Mouse (Mus musculus) embryonic facial prominence, embryonic 14.5 days (tissue): ENCODE measurements around the gene Otud4. TPM values are rescaled to one million over a fixed set of nuclear protein-coding genes. Genes with fewer than 3 reads are reported as not detected.
A peak's percentile ranks its signal among the peaks of the same experiment; 100 is the strongest.
"Not testable (repeated sequence)": the region's sequence is repeated elsewhere in the genome, so short reads cannot be mapped to it uniquely, and the experiment has no call there.

Experiments
- ATAC-seq: fragments of 200-750 bp; cut with Nextera tagmentation; 2 replicates; pipeline ENCODE4 v1.8.0; 2017; ENCODE audit warnings: low read depth, moderate number of reproducible peaks, moderate TSS enrichment
- DNase-seq: peaks from one replicate; pipeline ENCODE4 v3.0.0-alpha.2; 2015; ENCODE audit warnings: low spot score
- H3K27ac ChIP-seq: fragments of 300-500 bp; sonication (generic); replicated peaks from 2 replicates; pipeline ENCODE4 v1.5.1; 2014; ENCODE audit warnings: low read depth, mild to moderate bottlenecking, low read length, moderate library complexity
- H3K27me3 ChIP-seq: fragments of 300-500 bp; sonication (generic); replicated peaks from 2 replicates; pipeline ENCODE4 v1.6.1; 2014; ENCODE audit warnings: low read length; ENCODE audit not compliant: control insufficient read depth, insufficient read depth
- H3K36me3 ChIP-seq: fragments of 300-500 bp; sonication (generic); 2 replicates; pipeline ENCODE4 v1.6.1; 2014; ENCODE audit warnings: low read length, mixed read lengths; ENCODE audit not compliant: control insufficient read depth, insufficient read depth
- H3K4me1 ChIP-seq: fragments of 300-500 bp; sonication (generic); 2 replicates; pipeline ENCODE4 v1.6.1; 2014; ENCODE audit warnings: antibody characterized with exemption, low read length; ENCODE audit not compliant: control insufficient read depth, insufficient read depth
- H3K4me2 ChIP-seq: fragments of 300-500 bp; sonication (generic); 2 replicates; pipeline ENCODE4 v1.6.1; 2014; ENCODE audit warnings: low read depth, mild to moderate bottlenecking, low read length, moderate library complexity, mixed read lengths
- H3K4me3 ChIP-seq: fragments of 300-500 bp; sonication (generic); 2 replicates; pipeline ENCODE4 v1.5.1; 2014; ENCODE audit warnings: low read depth, mild to moderate bottlenecking, low read length
- H3K9ac ChIP-seq: fragments of 300-500 bp; sonication (generic); 2 replicates; pipeline ENCODE4 v1.6.1; 2014; ENCODE audit warnings: low read depth, mild to moderate bottlenecking, low read length, moderate library complexity, mixed read lengths
- H3K9me3 ChIP-seq: fragments of 300-500 bp; sonication (generic); 2 replicates; pipeline ENCODE4 v1.6.1; 2016; ENCODE audit warnings: low read length; ENCODE audit not compliant: control insufficient read depth
- WGBS: fragments of 180-500 bp; shearing (Covaris S2); extraction: QIAGEN DNeasy Blood & Tissue Kit; methylation state at CpG from one replicate; pipeline ENCODE4 v1.1.7; 2014; 5-methylcytosine and 5-hydroxymethylcytosine counted together
- polyA plus RNA-seq: library from polyadenylated mRNA; unstranded; fragments of >200 nt; fragmentation: Nextera tagmentation; extraction: Ambion mirVana; gene quantifications from 2 replicates; pipeline ENCODE4 v1.2.1, GENCODE M21; 2014

The Otud4 gene
- polyA plus RNA-seq, 1 experiment from 2014 or later = 24.0 TPM

- Histone ChIP-seq H3K4me1 (no peaks in the 10 kb centered on the region), H3K27me3 (no peaks in the 10 kb centered on the region), H3K9ac (no peak overlapping the region), H3K9me3 (no peaks in the 10 kb centered on the region), H3K4me2 (no peak overlapping the region), H3K27ac (no peak overlapping the region), H3K4me3 (no peak overlapping the region), H3K36me3 (peaks cover 66% of the 10 kb centered on the region)
- ATAC-seq = no peak
- WGBS = 91% methylated on average over 4 of the region's 4 CpGs
- no peak for DNase-seq
Measured at GRCm38 (mm10) chr8:79649569-79649968, 10.2 kb downstream of the Otud4 start.

GRCm38 (mm10) chr8:79650158-79650814, 10.9 kb downstream of the Otud4 start:
- H3K4me2 ChIP-seq = no peak overlapping the region
- H3K9me3 ChIP-seq = no peaks in the 10 kb centered on the region
- peak; percentile 30 for DNase-seq
- peaks cover 68% of the 10 kb centered on the region for H3K36me3 ChIP-seq
- H3K4me3 ChIP-seq = no peak overlapping the region
- H3K27ac ChIP-seq = no peak overlapping the region
- no peak for ATAC-seq
- H3K9ac ChIP-seq = no peak overlapping the region
- H3K4me1 ChIP-seq = no peaks in the 10 kb centered on the region
- WGBS = 75% methylated on average over 1 of the region's 1 CpGs
- H3K27me3 ChIP-seq = no peaks in the 10 kb centered on the region

GRCm38 (mm10) chr8:79653736-79654135, 14.3 kb downstream of the Otud4 start:
- Histone ChIP-seq H3K4me3 (no peak overlapping the region), H3K9ac (no peak overlapping the region), H3K27me3 (no peaks in the 10 kb centered on the region), H3K4me2 (no peak overlapping the region), H3K27ac (no peak overlapping the region), H3K36me3 (peaks cover 66% of the 10 kb centered on the region), H3K4me1 (no peaks in the 10 kb centered on the region), H3K9me3 (no peaks in the 10 kb centered on the region)
- WGBS = 88% methylated on average over 4 of the region's 4 CpGs
- ATAC-seq = no peak
- DNase-seq = no peak

- not testable (repeated sequence) for H3K4me2 ChIP-seq, H3K4me3 ChIP-seq, H3K4me1 ChIP-seq, H3K27ac ChIP-seq, ATAC-seq, DNase-seq, H3K27me3 ChIP-seq, H3K9me3 ChIP-seq, H3K9ac ChIP-seq
- H3K36me3 ChIP-seq = peaks cover 77% of the 10 kb centered on the region
- WGBS = 93% methylated on average over 4 of the region's 4 CpGs
Measured at GRCm38 (mm10) chr8:79658715-79659114, 19.3 kb downstream of the Otud4 start.

- 86% methylated on average over 4 of the region's 4 CpGs for WGBS
- DNase-seq = peak; percentile 2
- no peak for ATAC-seq
Measured at GRCm38 (mm10) chr8:79676461-79676860, 37.0 kb downstream of the Otud4 start.

GRCm38 (mm10) chr8:79679005-79679404, 39.6 kb downstream of the Otud4 start:
- no peak overlapping the region for H3K27ac ChIP-seq
- 71% methylated on average over 5 of the region's 5 CpGs for WGBS
- ATAC-seq (peak; percentile 31; the same call in 1 of the 2 replicates), DNase-seq (peak; percentile 35)
- H3K4me3 ChIP-seq = no peak overlapping the region
- no peaks in the 10 kb centered on the region for H3K9me3 ChIP-seq
- H3K27me3 ChIP-seq = no peaks in the 10 kb centered on the region
- no peak overlapping the region for H3K9ac ChIP-seq
- H3K4me1 ChIP-seq = peaks cover 6% of the 10 kb centered on the region; the same call in 1 of the 2 replicates
- H3K36me3 ChIP-seq = peaks cover 36% of the 10 kb centered on the region
- no peak overlapping the region for H3K4me2 ChIP-seq

More at GRCm38 (mm10) chr8:79676461-79676860, 37.0 kb downstream of the Otud4 start:
- no peak overlapping the region for H3K4me2 ChIP-seq
- no peak overlapping the region for H3K9ac ChIP-seq
- H3K4me1 ChIP-seq = peaks cover 6% of the 10 kb centered on the region; the same call in 1 of the 2 replicates
- no peak overlapping the region for H3K4me3 ChIP-seq
- H3K27me3 ChIP-seq = no peaks in the 10 kb centered on the region
- H3K36me3 ChIP-seq = peaks cover 42% of the 10 kb centered on the region
- H3K27ac ChIP-seq = no peak overlapping the region
- H3K9me3 ChIP-seq = no peaks in the 10 kb centered on the region

- ATAC-seq, DNase-seq: not testable (repeated sequence)
- 32% methylated on average over 10 of the region's 10 CpGs for WGBS
Measured at GRCm38 (mm10) chr8:79680083-79680482, 40.7 kb downstream of the Otud4 start.

GRCm38 (mm10) chr8:79680555-79680954, 41.1 kb downstream of the Otud4 start:
- Histone ChIP-seq H3K4me3 (peak overlapping the region; percentile 45), H3K9me3 (no peaks in the 10 kb centered on the region), H3K27me3 (no peaks in the 10 kb centered on the region), H3K27ac (no peak overlapping the region), H3K9ac (peak overlapping the region; percentile 54), H3K36me3 (peaks cover 39% of the 10 kb centered on the region), H3K4me2 (peak overlapping the region; percentile 66), H3K4me1 (peaks cover 6% of the 10 kb centered on the region; the same call in 1 of the 2 replicates)
- WGBS = 7% methylated on average over 34 of the region's 34 CpGs
- ATAC-seq (peak; percentile 45), DNase-seq (peak; percentile 32)

More at GRCm38 (mm10) chr8:79680083-79680482, 40.7 kb downstream of the Otud4 start:
- H3K4me1 ChIP-seq, H3K27me3 ChIP-seq, H3K27ac ChIP-seq, H3K9ac ChIP-seq, H3K9me3 ChIP-seq: not testable (repeated sequence)
- Histone ChIP-seq H3K36me3 (peaks cover 37% of the 10 kb centered on the region), H3K4me3 (peak overlapping the region; percentile 45), H3K4me2 (peak overlapping the region; percentile 66)

- Histone ChIP-seq H3K4me3 (peak overlapping the region; percentile 45), H3K9me3 (no peaks in the 10 kb centered on the region), H3K36me3 (peaks cover 43% of the 10 kb centered on the region), H3K27ac (no peak overlapping the region), H3K27me3 (no peaks in the 10 kb centered on the region), H3K9ac (peak overlapping the region; percentile 54), H3K4me1 (peaks cover 6% of the 10 kb centered on the region; the same call in 1 of the 2 replicates), H3K4me2 (peak overlapping the region; percentile 66)
- 36% methylated on average over 2 of the region's 2 CpGs for WGBS
- DNase-seq = no peak
- peak; percentile 42; the same call in 1 of the 2 replicates for ATAC-seq
Measured at GRCm38 (mm10) chr8:79680965-79681364, 41.5 kb downstream of the Otud4 start.
